Mouse (Mus musculus) heart, embryonic 11.5 days (tissue): ENCODE results near the gene Hsp90ab1. TPM values are rescaled to one million over a fixed set of nuclear protein-coding genes. Genes with fewer than 3 reads are reported as not detected.

Experiments used
- ATAC-seq: fragments of 200-750 bp; cut with Nextera tagmentation; replicated peaks from 2 replicates; pipeline ENCODE4 v1.8.0; 2017; ENCODE audit warnings: moderate library complexity; ENCODE audit not compliant: insufficient number of reproducible peaks, low FRiP score, low TSS enrichment
- H3K27ac ChIP-seq: fragments of 300-500 bp; sonication (generic); 2 replicates; pipeline ENCODE4 v1.5.1; 2014; ENCODE audit warnings: mild to moderate bottlenecking, low read depth, low read length
- H3K27me3 ChIP-seq: fragments of 300-500 bp; sonication (generic); 2 replicates; pipeline ENCODE4 v1.6.1; 2014; ENCODE audit warnings: mild to moderate bottlenecking, low read length, mixed read lengths; ENCODE audit not compliant: control insufficient read depth, insufficient read depth
- H3K36me3 ChIP-seq: fragments of 300-500 bp; sonication (generic); 2 replicates; pipeline ENCODE4 v1.6.1; 2014; ENCODE audit warnings: mild to moderate bottlenecking, low read length, moderate library complexity, mixed read lengths; ENCODE audit not compliant: control insufficient read depth, insufficient read depth
- H3K4me1 ChIP-seq: fragments of 300-500 bp; sonication (generic); 2 replicates; pipeline ENCODE4 v1.6.1; 2014; ENCODE audit warnings: low read length; ENCODE audit not compliant: control insufficient read depth, insufficient read depth
- H3K4me2 ChIP-seq: fragments of 300-500 bp; sonication (generic); 2 replicates; pipeline ENCODE4 v1.6.1; 2014; ENCODE audit warnings: mild to moderate bottlenecking, moderate library complexity
- H3K4me3 ChIP-seq: fragments of 300-500 bp; sonication (generic); 2 replicates; pipeline ENCODE4 v1.5.1; 2014; ENCODE audit warnings: low read depth, low read length
- H3K9ac ChIP-seq: fragments of 300-500 bp; sonication (generic); 2 replicates; pipeline ENCODE4 v1.6.1; 2014; ENCODE audit warnings: mild to moderate bottlenecking, low read depth, low read length, moderate library complexity
- H3K9me3 ChIP-seq: fragments of 300-500 bp; sonication (generic); replicated peaks from 2 replicates; pipeline ENCODE4 v1.6.1; 2016; ENCODE audit warnings: low read length; ENCODE audit not compliant: control insufficient read depth
- WGBS: fragments of 180-500 bp; shearing (Covaris S2); extraction: QIAGEN DNeasy Blood & Tissue Kit; methylation state at CpG from one replicate; pipeline ENCODE4 v1.1.7; 2014; ENCODE audit not compliant: insufficient replicate concordance; 5-methylcytosine and 5-hydroxymethylcytosine counted together
- polyA plus RNA-seq: library from polyadenylated mRNA; unstranded; fragments of >200 nt; fragmentation: Nextera tagmentation; extraction: Ambion mirVana; gene quantifications from 2 replicates; pipeline ENCODE4 v1.2.1, GENCODE M21; 2014

The Hsp90ab1 gene
- polyA plus RNA-seq, 1 experiment from 2014 or later, result 1,495 TPM

GRCm38 (mm10) chr17:45584939-45585678, 12.0 kb upstream of the Hsp90ab1 start:
- no peaks in the 10 kb centered on the region for H3K27me3 ChIP-seq
- peak overlapping the region; percentile 45 for H3K4me2 ChIP-seq
- peak overlapping the region; percentile 60 for H3K9ac ChIP-seq
- H3K4me3 ChIP-seq, result 0 out of 2 replicates have a peak overlapping the region, but pooled peaks have one; percentile 2
- peaks cover 38% of the 10 kb centered on the region for H3K4me1 ChIP-seq
- H3K27ac ChIP-seq, result peak overlapping the region; percentile 91
- WGBS, result 10% methylated on average over 14 of the region's 14 CpGs
- 0 out of 2 replicates have a peak, but pooled peaks cover 5% of the 10 kb centered on the region for H3K36me3 ChIP-seq
- peak; percentile 55 for ATAC-seq
- H3K9me3 ChIP-seq, result no peaks in the 10 kb centered on the region

GRCm38 (mm10) chr17:45584096-45584896, 11.2 kb upstream of the Hsp90ab1 start:
- Histone ChIP-seq H3K4me1 (peaks cover 38% of the 10 kb centered on the region), H3K9me3 (no peaks in the 10 kb centered on the region), H3K27me3 (no peaks in the 10 kb centered on the region), H3K9ac (peak overlapping the region; percentile 60), H3K4me2 (peak overlapping the region; percentile 45), H3K4me3 (no peak overlapping the region), H3K27ac (peak overlapping the region; percentile 91), H3K36me3 (0 out of 2 replicates have a peak, but pooled peaks cover 5% of the 10 kb centered on the region)
- ATAC-seq, result peak; percentile 49
- 29% methylated on average over 12 of the region's 12 CpGs for WGBS

- Histone ChIP-seq H3K9ac (no peak overlapping the region), H3K4me1 (peaks cover 42% of the 10 kb centered on the region), H3K27me3 (no peaks in the 10 kb centered on the region), H3K4me3 (no peak overlapping the region), H3K9me3 (no peaks in the 10 kb centered on the region), H3K36me3 (0 out of 2 replicates have a peak, but pooled peaks cover 2% of the 10 kb centered on the region), H3K4me2 (no peak overlapping the region), H3K27ac (no peak overlapping the region)
- WGBS, result 69% methylated on average over 6 of the region's 6 CpGs
- no peak for ATAC-seq
Measured at GRCm38 (mm10) chr17:45582715-45583355, 9.8 kb upstream of the Hsp90ab1 start.

- H3K9ac ChIP-seq, result no peak overlapping the region
- WGBS, result 74% methylated on average over 6 of the region's 6 CpGs
- H3K36me3 ChIP-seq, result 0 out of 2 replicates have a peak, but pooled peaks cover 2% of the 10 kb centered on the region
- H3K9me3 ChIP-seq, result no peaks in the 10 kb centered on the region
- H3K4me3 ChIP-seq, result no peak overlapping the region
- no peaks in the 10 kb centered on the region for H3K27me3 ChIP-seq
- H3K4me2 ChIP-seq, result no peak overlapping the region
- peaks cover 42% of the 10 kb centered on the region for H3K4me1 ChIP-seq
- H3K27ac ChIP-seq, result no peak overlapping the region
- ATAC-seq, result no peak
Measured at GRCm38 (mm10) chr17:45582188-45582587, 9.1 kb upstream of the Hsp90ab1 start.

GRCm38 (mm10) chr17:45581567-45581983, 8.5 kb upstream of the Hsp90ab1 start:
- H3K9ac ChIP-seq, result no peak overlapping the region
- H3K4me3 ChIP-seq, result no peak overlapping the region
- no peak overlapping the region for H3K4me2 ChIP-seq
- ATAC-seq, result no peak
- no peak overlapping the region for H3K27ac ChIP-seq
- no peaks in the 10 kb centered on the region for H3K9me3 ChIP-seq
- 18% methylated on average over 2 of the region's 2 CpGs for WGBS
- no peaks in the 10 kb centered on the region for H3K36me3 ChIP-seq
- H3K27me3 ChIP-seq, result no peaks in the 10 kb centered on the region
- H3K4me1 ChIP-seq, result peaks cover 42% of the 10 kb centered on the region

- ATAC-seq, result no peak
- Histone ChIP-seq H3K27me3 (no peaks in the 10 kb centered on the region), H3K27ac (peak overlapping the region; percentile 17; the same call in 1 of the 2 replicates), H3K4me1 (peaks cover 39% of the 10 kb centered on the region), H3K9ac (peak overlapping the region; percentile 34), H3K9me3 (no peaks in the 10 kb centered on the region), H3K4me3 (no peak overlapping the region), H3K4me2 (no peak overlapping the region), H3K36me3 (no peaks in the 10 kb centered on the region)
- WGBS, result 41% methylated on average over 12 of the region's 12 CpGs
Measured at GRCm38 (mm10) chr17:45580958-45581477, 7.9 kb upstream of the Hsp90ab1 start.

- Histone ChIP-seq H3K9me3 (no peaks in the 10 kb centered on the region), H3K9ac (no peak overlapping the region), H3K4me1 (peaks cover 29% of the 10 kb centered on the region), H3K4me3 (no peak overlapping the region), H3K27ac (no peak overlapping the region), H3K4me2 (no peak overlapping the region), H3K36me3 (no peaks in the 10 kb centered on the region), H3K27me3 (no peaks in the 10 kb centered on the region)
- 87% methylated on average over 4 of the region's 4 CpGs for WGBS
- ATAC-seq, result no peak
Measured at GRCm38 (mm10) chr17:45579554-45579953, 6.5 kb upstream of the Hsp90ab1 start.

GRCm38 (mm10) chr17:45578843-45579242, 5.8 kb upstream of the Hsp90ab1 start:
- H3K9me3 ChIP-seq, result no peaks in the 10 kb centered on the region
- H3K9ac ChIP-seq, result no peak overlapping the region
- H3K36me3 ChIP-seq, result no peaks in the 10 kb centered on the region
- ATAC-seq, result no peak
- H3K27me3 ChIP-seq, result no peaks in the 10 kb centered on the region
- no peak overlapping the region for H3K4me3 ChIP-seq
- WGBS, result 74% methylated on average over 7 of the region's 7 CpGs
- H3K4me1 ChIP-seq, result peaks cover 27% of the 10 kb centered on the region
- H3K4me2 ChIP-seq, result no peak overlapping the region
- no peak overlapping the region for H3K27ac ChIP-seq
